Mouse (Mus musculus) hindbrain, embryonic 13.5 days (tissue): ENCODE measurements around the gene Gars. TPM values are rescaled to one million over a fixed set of nuclear protein-coding genes. Genes with fewer than 3 reads are reported as not detected.

ENCODE experiments used
- ATAC-seq: fragments of 200-750 bp; cut with Nextera tagmentation; 2 replicates; pipeline ENCODE4 v1.8.0; 2017; ENCODE audit warnings: moderate TSS enrichment; ENCODE audit not compliant: low FRiP score
- H3K27ac ChIP-seq: fragments of 300-500 bp; sonication (generic); 2 replicates; pipeline ENCODE4 v1.5.1; 2015; ENCODE audit warnings: inconsistent platforms, mild to moderate bottlenecking, moderate library complexity
- H3K27me3 ChIP-seq: fragments of 300-500 bp; sonication (generic); 2 replicates; pipeline ENCODE4 v1.6.1; 2015; ENCODE audit warnings: mild to moderate bottlenecking, inconsistent platforms
- H3K36me3 ChIP-seq: fragments of 300-500 bp; sonication (generic); 2 replicates; pipeline ENCODE4 v1.6.1; 2015; ENCODE audit warnings: mild to moderate bottlenecking, inconsistent platforms
- H3K4me1 ChIP-seq: fragments of 300-500 bp; sonication (generic); replicated peaks from 2 replicates; pipeline ENCODE4 v1.6.1; 2015; ENCODE audit warnings: inconsistent platforms
- H3K4me2 ChIP-seq: fragments of 300-500 bp; sonication (generic); 2 replicates; pipeline ENCODE4 v1.6.1; 2015; ENCODE audit warnings: inconsistent platforms, mild to moderate bottlenecking, moderate library complexity
- H3K4me3 ChIP-seq: fragments of 300-500 bp; sonication (generic); 2 replicates; pipeline ENCODE4 v1.5.1; 2015; ENCODE audit warnings: mild to moderate bottlenecking, inconsistent platforms
- H3K9ac ChIP-seq: fragments of 300-500 bp; sonication (generic); 2 replicates; pipeline ENCODE4 v1.6.1; 2015; ENCODE audit warnings: mild to moderate bottlenecking, inconsistent platforms
- H3K9me3 ChIP-seq: fragments of 300-500 bp; sonication (generic); 2 replicates; pipeline ENCODE4 v1.6.1; 2016; ENCODE audit warnings: inconsistent platforms
- WGBS: fragments of 180-500 bp; shearing (Covaris S2); methylation state at CpG from one replicate; pipeline ENCODE4 v1.1.7; 2015; 5-methylcytosine and 5-hydroxymethylcytosine counted together
- polyA plus RNA-seq: library from polyadenylated mRNA; unstranded; fragments of >200 nt; fragmentation: Nextera tagmentation; extraction: Ambion mirVana; gene quantifications from 2 replicates; pipeline ENCODE4 v1.2.1, GENCODE M21; 2015

Gars gene
- polyA plus RNA-seq, 1 experiment from 2014 or later: 201 TPM

GRCm38 (mm10) chr6:55123056-55123455 lies 85.2 kb downstream of the Gars start:
- ATAC-seq: no peak
- H3K27me3 ChIP-seq: peaks cover 35% of the 10 kb centered on the region
- H3K4me3 ChIP-seq: no peak overlapping the region

GRCm38 (mm10) chr6:55126576-55126975 lies 88.8 kb downstream of the Gars start:
- 88% methylated on average over 5 of the region's 5 CpGs for WGBS
- H3K27me3 ChIP-seq: 0 out of 2 replicates have a peak, but pooled peaks cover 6% of the 10 kb centered on the region

More at GRCm38 (mm10) chr6:55123056-55123455, 85.2 kb downstream of the Gars start:
- Histone ChIP-seq H3K4me2 (no peak overlapping the region), H3K4me1 (peaks cover 11% of the 10 kb centered on the region), H3K9ac (no peak overlapping the region), H3K9me3 (no peaks in the 10 kb centered on the region), H3K27ac (no peak overlapping the region), H3K36me3 (no peaks in the 10 kb centered on the region)
- WGBS: 58% methylated on average over 4 of the region's 4 CpGs

GRCm38 (mm10) chr6:55128391-55128790 lies 90.6 kb downstream of the Gars start:
- no peak for ATAC-seq
- Histone ChIP-seq H3K9ac (no peak overlapping the region), H3K9me3 (no peaks in the 10 kb centered on the region), H3K36me3 (no peaks in the 10 kb centered on the region), H3K27me3 (0 out of 2 replicates have a peak, but pooled peaks cover 3% of the 10 kb centered on the region), H3K4me2 (no peak overlapping the region), H3K4me1 (no peaks in the 10 kb centered on the region), H3K27ac (no peak overlapping the region), H3K4me3 (no peak overlapping the region)

More at GRCm38 (mm10) chr6:55126576-55126975, 88.8 kb downstream of the Gars start:
- Histone ChIP-seq H3K9ac (no peak overlapping the region), H3K4me1 (peaks cover 7% of the 10 kb centered on the region), H3K4me2 (no peak overlapping the region), H3K4me3 (no peak overlapping the region), H3K9me3 (no peaks in the 10 kb centered on the region), H3K36me3 (no peaks in the 10 kb centered on the region), H3K27ac (no peak overlapping the region)
- no peak for ATAC-seq

Other genes starting within 250 kb of the Gars start
- gene Znrf2, start 221.1 kb upstream of the Gars start, polyA plus RNA-seq: 5.6 and 5.9 TPM in 2 replicates
- 2.4 TPM in 2 replicates for gene Nod1, start 65.4 kb upstream of the Gars start, polyA plus RNA-seq
- gene Ggct, start 45.1 kb upstream of the Gars start, polyA plus RNA-seq: 14.8 and 15.3 TPM in 2 replicates
- gene Crhr2, start 95.0 kb downstream of the Gars start, polyA plus RNA-seq: 0.39 and 0.48 TPM in 2 replicates
- gene Inmt, start 137.0 kb downstream of the Gars start, polyA plus RNA-seq: not detected in 2 replicates
- gene Mindy4, start 165.4 kb downstream of the Gars start, polyA plus RNA-seq: 10.7 and 10.9 TPM in 2 replicates